Comparison of ENCODE assay signal across 20 mouse cellular contexts in genomic region chr7:4144766-4145551, GRCm38 (mm10). TPM values are rescaled to one million over a fixed set of nuclear protein-coding genes. Genes with fewer than 3 reads are reported as not detected.
DNase-seq lines count a peak whose midpoint lies in the region; TF ChIP-seq lines count a peak whose summit lies in the region.
"Had no signal": no experiment of that assay in that cellular context is flagged by ENCODE, and none has a peak within 500 bp of the region (broad histone marks: within the 10 kb centered on the region; RNA-seq: fewer than 3 reads in every experiment).

No protein-coding gene starts in this region.

- no peak for TF ChIP-seq POLR2A in testis, adult 2 months (IDR thresholded peaks at IDR 0.05; ENCODE audit: control insufficient read depth, low read depth, low read length)

- H3K4me3 ChIP-seq in left cerebral cortex, adult 2 months: no peak overlapping the region
- H3K4me3 ChIP-seq in testis, adult 2 months (ENCODE audit: control insufficient read depth, low read depth, low read length): peak overlapping the region; percentile 35
- H3K4me3 ChIP-seq: embryonic facial prominence, embryonic 15.5 days; hindbrain, embryonic 15.5 days; limb, embryonic 13.5 days; liver, embryonic 13.5 days; midbrain, embryonic 13.5 days had no signal

- intact Hi-C loops in left cerebral cortex, adult 2 months (cut with DNase I): loop anchor here (5.0 to 10.0 kb wide), 4 partner anchors 43 to 453 kb away; partner anchors contain the start of genes Mboat7 and Tsen34

- TF ChIP-seq CTCF in left cerebral cortex, adult 2 months (IDR thresholded peaks at IDR 0.05): no peak
- TF ChIP-seq CTCF in testis, adult 2 months (IDR thresholded peaks at IDR 0.05; ENCODE audit: control insufficient read depth, insufficient read depth, insufficient replicate concordance, low read depth, low read length): no peak

- H3K27ac ChIP-seq in left cerebral cortex, adult 2 months: no peak overlapping the region
- peak overlapping the region; percentile 35 for H3K27ac ChIP-seq in testis, adult 2 months (ENCODE audit: control insufficient read depth, insufficient read depth, low read depth, low read length)
- H3K27ac ChIP-seq: embryonic facial prominence, embryonic 15.5 days; hindbrain, embryonic 15.5 days; limb, embryonic 13.5 days; liver, embryonic 13.5 days; midbrain, embryonic 13.5 days; stomach, postnatal 0 days had no signal

- peak; percentile 91 for DNase-seq in heart, adult 11 months
- no peak for DNase-seq in heart, postnatal 4 days
- peak; percentile 10 to 13 for DNase-seq in left cerebral cortex, adult 2 months (ENCODE audit: extremely low spot score in 1 of 2, low spot score in 2 of 2)
- no peak for DNase-seq in left cerebral cortex, adult 8-10 months (ENCODE audit: low spot score in 2 of 2)
- DNase-seq in cerebellum, postnatal 10 days: peak; percentile 6 to 11
- DNase-seq in thymus, postnatal 25 days: no peak
- DNase-seq: gastrocnemius, postnatal 10 days; layer of hippocampus, adult 9-11 months; liver, embryonic 13.5 days had no signal

- H3K4me1 ChIP-seq in testis, adult 2 months (ENCODE audit: control insufficient read depth, insufficient read depth, low read length): peaks cover 20% of the 10 kb centered on the region

- H3K27me3 ChIP-seq in testis, adult 2 months (ENCODE audit: control insufficient read depth, insufficient read depth, low read length): no peaks in the 10 kb centered on the region
- H3K27me3 ChIP-seq: CH12.LX; embryonic facial prominence, embryonic 15.5 days; hindbrain, embryonic 15.5 days; limb, embryonic 13.5 days; liver, embryonic 13.5 days; megakaryocyte, embryonic 14.5 days; midbrain, embryonic 13.5 days had no signal

- no peaks in the 10 kb centered on the region; the same call in none of the 2 replicates for H3K36me3 ChIP-seq in testis, adult 2 months (ENCODE audit: control insufficient read depth, insufficient read depth, low read length)

RNA-seq across cellular contexts. Expression of gene Leng9, which starts 5.2 kb away (rescaled TPM):
- total RNA-seq in heart, postnatal 4 days (2021): 1 to 10 TPM; 2.1 to 3.0 TPM
- 1 to 10 TPM; 6.2 to 6.9 TPM for total RNA-seq in left cerebral cortex, adult 2 months (2021)
- 1 to 10 TPM; 5.4 to 7.1 (median 6.5) TPM for total RNA-seq in left cerebral cortex, adult 8-10 months (2022)
- 5.1 and 5.7 TPM in 2 replicates for polyA plus RNA-seq in testis, adult 2 months (2012; rRNA removed)

RNA-seq across cellular contexts. Expression of gene Leng8, which starts 8.1 kb away (rescaled TPM):
- 10 to 100 TPM; 63.7 to 77.8 TPM for total RNA-seq in heart, postnatal 4 days (2021)
- total RNA-seq in left cerebral cortex, adult 2 months (2021): 100 to 1,000 TPM; 178 to 184 TPM
- total RNA-seq in left cerebral cortex, adult 8-10 months (2022): 100 to 1,000 TPM; 137 to 159 (median 152) TPM
- 469 and 559 TPM in 2 replicates for polyA plus RNA-seq in testis, adult 2 months (2012; rRNA removed)

RNA-seq across cellular contexts. Expression of gene Cdc42ep5, which starts 19.7 kb away (rescaled TPM):
- total RNA-seq in heart, postnatal 4 days (2021): 10 to 100 TPM; 13.6 to 14.0 TPM
- total RNA-seq in left cerebral cortex, adult 2 months (2021): 1 to 10 TPM; 1.4 to 1.6 TPM
- total RNA-seq in left cerebral cortex, adult 8-10 months (2022): 1 to 10 TPM; 1.0 to 2.3 (median 1.6) TPM
- 17.9 and 19.2 TPM in 2 replicates for polyA plus RNA-seq in testis, adult 2 months (2012; rRNA removed)
- total RNA-seq: MEL; monocyte, adult 5-6 weeks had no signal
- polyA plus RNA-seq: activated CD4-positive, CD25-positive, alpha-beta regulatory T cell, adult 4 months had no signal

RNA-seq across cellular contexts. Expression of gene Ttyh1, which starts 25.8 kb away (rescaled TPM):
- 1 to 10 TPM; 1.1 to 2.1 TPM for total RNA-seq in heart, postnatal 4 days (2021)
- total RNA-seq in left cerebral cortex, adult 2 months (2021): 100 to 1,000 TPM; 667 to 745 TPM
- total RNA-seq in left cerebral cortex, adult 8-10 months (2022): 100 to 1,000 TPM; 584 to 624 (median 589) TPM
- polyA plus RNA-seq in testis, adult 2 months (2012; rRNA removed): 59.3 and 70.0 TPM in 2 replicates
- total RNA-seq: monocyte, adult 5-6 weeks had no signal

Comparison
In these comparisons a context has a peak if more than half of its experiments do, and no peak if none do; other contexts are left out.
1. DNase-seq: peak in heart, adult 11 months (single experiment), left cerebral cortex, adult 2 months (2 of 2) and cerebellum, postnatal 10 days (2 of 2); none in heart, postnatal 4 days (single experiment), left cerebral cortex, adult 8-10 months (0 of 2) and thymus, postnatal 25 days (single experiment).
2. RNA of gene Cdc42ep5, which starts 19.7 kb away (total RNA-seq): 13.6 to 14.0 TPM in heart, postnatal 4 days; 1.0 to 2.3 TPM in left cerebral cortex, adult 8-10 months and 1.4 to 1.6 TPM in left cerebral cortex, adult 2 months; every median in the first group is over 4 times any median in the second.